Mouse (Mus musculus) bone marrow, adult 2 months (tissue): ENCODE results near the gene Ccn6.

Source experiments
- CTCF ChIP-seq: fragments of 200-500 bp; IDR thresholded peaks from 2 replicates; pipeline ENCODE4 v1.5.1; 2011; ENCODE audit warnings: low read length, control low read depth; ENCODE audit not compliant: control insufficient read depth, insufficient read depth
- POLR2A ChIP-seq: fragments of 200-500 bp; IDR thresholded peaks from 2 replicates; pipeline ENCODE4 v1.6.1; 2011; ENCODE audit warnings: low read depth, mild to moderate bottlenecking, control low read depth, low read length, borderline replicate concordance; ENCODE audit not compliant: control insufficient read depth

DNA sequence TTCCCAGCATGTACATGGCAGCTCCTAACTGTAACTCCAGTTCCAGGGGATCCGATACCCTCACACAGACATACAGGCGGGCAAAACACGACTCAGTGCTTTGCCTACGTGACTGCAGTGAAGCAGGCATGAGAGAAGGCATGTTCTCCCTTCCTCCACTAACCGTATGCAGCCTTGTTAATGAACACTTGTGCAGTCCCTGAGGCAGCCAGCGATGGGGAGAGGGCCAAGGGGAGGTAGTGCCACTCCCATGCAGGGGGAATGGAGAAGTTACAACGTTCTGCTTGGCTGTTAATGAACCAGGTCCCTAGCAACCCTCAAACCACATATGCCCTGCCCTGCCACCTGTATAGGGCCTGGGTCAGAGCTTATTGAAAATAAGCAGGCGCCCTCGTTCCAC is 6.0 kb upstream of the Ccn6 start:
- no peak for TF ChIP-seq CTCF
- no peak for TF ChIP-seq POLR2A
